Mouse (Mus musculus): ENCODE measurements around the gene Tmem37.

Gene Tmem37

DNA sequence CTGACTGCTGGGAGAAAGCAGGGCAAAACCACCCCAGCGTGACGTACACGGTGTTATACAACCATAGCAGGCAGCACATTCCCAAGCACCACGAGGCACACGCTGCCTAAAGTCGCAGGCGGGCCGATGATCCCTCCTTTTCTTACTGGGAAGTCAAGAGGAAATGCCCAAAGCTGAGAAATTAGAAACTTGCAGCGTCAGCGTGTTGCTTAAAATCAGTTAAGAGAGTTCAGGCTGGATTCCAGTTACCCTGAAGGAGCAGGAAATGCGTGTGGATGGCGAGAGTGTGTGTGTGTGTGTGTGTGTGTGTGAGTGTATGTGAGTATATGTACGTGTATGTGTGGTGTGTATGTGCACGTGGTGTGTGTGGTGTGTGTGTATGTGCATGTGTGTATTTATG lies 16.8 kb downstream of the Tmem37 start:
- no peak for DNase-seq

DNA sequence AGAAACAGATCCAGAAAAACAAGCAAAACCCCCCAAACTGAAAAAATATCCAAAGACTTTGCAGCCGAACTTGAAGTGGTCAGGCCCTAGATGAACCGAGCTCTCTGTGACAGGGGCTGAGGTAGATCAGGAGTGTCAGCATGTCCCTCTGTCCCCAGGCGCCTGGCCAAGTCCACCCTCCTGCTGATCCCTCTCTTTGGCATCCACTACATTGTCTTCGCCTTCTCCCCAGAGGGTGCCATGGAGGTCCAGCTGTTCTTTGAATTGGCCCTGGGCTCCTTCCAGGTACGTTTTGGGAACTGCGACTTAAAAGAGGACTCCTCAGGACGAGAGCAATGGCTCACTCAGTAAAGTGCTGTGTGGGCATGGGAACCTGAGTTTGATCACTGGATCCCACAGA lies 17.6 kb downstream of the Tmem37 start:
- no peak for DNase-seq

DNA sequence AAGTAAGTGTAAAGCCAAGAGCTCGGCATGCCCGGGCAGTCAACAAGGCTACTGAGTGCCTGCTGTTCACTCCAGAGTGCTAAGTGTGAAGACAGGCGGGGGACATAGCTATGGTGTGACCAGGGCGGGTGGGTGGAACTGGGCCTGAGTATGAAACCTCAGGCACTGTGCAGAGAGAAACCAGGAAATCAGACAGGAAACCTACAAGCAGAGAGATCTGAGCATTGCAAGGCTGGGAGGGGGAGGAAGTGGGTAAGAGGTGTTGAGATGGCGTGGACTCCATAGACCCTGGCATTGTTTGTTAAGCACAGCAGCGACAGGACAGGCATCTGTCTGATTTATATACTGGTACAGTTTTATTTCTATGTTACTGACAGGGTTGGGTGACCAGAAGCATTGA lies 18.4 kb downstream of the Tmem37 start:
- DNase-seq, result no peak

DNA sequence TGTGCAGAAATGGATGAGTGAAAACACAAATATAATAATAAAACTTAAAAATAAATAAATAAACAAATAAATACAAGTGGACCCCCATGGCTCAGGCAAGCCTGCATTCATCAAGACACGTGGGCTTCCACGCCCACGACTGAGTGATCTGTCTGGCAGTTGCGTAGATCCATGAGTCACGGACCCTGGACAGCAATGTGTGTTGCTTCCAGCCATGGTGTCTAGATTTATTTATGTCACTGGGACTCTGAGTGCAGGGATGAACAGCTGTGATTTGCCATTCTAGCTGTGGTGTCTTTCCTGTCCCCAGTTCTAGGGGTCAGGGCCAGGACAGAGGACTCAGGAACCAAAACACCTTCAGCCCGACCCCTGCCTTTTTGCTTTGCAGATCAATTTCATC lies 18.9 kb downstream of the Tmem37 start:
- DNase-seq, result no peak

DNA sequence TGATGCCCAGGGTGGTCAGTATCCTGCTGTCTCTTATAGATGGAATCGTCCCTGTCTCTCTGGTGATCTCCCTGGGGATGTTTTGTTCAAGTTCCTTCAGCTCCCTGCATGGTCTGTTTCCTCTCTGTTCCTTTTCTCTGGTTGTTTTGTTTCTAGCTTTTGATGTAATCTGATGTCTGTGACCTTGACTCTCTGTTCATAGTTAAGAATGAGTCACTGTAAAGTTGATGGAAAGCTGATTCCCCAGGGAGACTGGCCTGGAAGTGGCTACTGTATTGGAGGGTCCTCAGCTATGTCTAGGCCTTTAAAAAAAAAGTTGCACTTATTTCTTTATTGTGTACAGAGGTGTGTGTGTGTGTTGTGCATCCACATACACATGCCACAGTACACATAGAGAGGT lies 22.8 kb downstream of the Tmem37 start:
- DNase-seq, result no peak

DNA sequence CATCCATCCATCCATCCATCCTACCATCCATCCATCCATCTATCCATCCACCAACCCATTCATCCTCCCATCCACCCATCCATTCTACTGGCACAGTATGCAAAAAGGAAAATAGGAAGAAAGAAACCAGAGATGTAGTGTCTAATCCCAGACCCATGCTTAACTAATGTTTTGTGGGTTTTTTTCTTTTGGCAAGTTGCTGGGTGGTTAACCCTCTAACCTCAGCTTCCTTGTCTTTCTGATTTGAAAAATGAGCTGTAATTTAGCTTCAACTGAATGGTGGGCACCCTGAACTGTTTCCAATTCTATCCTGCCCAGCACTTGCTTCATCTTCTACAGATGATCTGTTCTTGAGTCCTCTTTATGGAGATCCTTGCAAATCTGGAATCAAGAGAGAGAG lies 26.5 kb downstream of the Tmem37 start:
- no peak for DNase-seq

DNA sequence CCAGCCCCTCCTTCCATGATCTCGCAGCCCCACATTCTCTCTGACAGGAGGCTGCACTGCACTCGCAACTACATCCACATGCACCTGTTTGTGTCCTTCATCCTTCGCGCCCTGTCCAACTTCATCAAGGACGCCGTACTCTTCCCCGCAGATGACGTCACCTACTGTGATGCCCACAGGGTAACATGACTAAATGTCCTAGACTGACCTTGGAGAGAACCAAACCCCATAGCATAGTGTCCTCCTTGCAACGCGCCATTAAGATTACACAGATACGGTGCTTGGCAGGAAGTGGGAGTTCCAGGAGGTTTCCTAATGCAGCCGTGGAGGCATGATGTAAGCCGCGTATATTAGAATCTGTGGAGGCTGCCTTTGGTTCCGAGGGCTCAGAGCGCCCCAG lies 29.3 kb downstream of the Tmem37 start:
- no peak for DNase-seq

DNA sequence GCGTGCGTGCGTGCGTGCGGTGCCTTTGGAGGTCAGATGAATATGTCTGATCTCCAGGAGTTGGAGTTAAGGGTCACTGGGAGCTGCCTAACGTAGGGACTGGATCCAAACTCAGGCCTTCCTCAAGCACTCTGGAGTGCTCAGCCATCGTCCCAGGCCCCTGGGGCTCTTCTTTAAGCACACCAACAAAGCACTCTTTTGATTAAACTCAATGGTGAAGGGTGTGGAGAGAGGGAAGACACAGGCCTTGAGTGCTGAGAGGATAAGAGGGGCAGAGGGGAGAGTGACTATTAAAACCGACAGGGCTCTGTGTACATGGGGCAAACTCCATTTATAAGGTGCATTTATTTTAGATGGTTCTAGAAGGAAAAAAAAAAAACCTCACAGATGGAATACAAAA lies 31.5 kb downstream of the Tmem37 start:
- no peak for DNase-seq

DNA sequence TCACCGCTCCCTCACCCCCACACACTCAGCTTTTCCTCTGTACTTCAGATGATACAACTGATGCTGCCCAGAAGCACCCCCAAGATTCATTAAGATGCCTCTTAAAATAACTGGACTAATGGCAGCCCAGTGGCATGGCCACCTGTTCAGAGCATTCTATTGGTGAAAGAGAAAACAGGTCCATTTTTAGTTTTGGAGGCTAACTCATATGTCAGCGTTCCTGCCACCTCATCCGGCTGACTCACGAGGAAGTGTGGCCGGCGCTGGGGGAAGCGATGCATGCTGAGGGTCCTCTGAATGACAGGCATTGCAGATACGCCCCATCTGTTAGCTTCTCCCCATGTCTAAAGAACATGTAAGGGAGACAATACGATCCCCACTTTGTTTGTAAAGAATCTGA lies 35.3 kb downstream of the Tmem37 start:
- no peak for DNase-seq

DNA sequence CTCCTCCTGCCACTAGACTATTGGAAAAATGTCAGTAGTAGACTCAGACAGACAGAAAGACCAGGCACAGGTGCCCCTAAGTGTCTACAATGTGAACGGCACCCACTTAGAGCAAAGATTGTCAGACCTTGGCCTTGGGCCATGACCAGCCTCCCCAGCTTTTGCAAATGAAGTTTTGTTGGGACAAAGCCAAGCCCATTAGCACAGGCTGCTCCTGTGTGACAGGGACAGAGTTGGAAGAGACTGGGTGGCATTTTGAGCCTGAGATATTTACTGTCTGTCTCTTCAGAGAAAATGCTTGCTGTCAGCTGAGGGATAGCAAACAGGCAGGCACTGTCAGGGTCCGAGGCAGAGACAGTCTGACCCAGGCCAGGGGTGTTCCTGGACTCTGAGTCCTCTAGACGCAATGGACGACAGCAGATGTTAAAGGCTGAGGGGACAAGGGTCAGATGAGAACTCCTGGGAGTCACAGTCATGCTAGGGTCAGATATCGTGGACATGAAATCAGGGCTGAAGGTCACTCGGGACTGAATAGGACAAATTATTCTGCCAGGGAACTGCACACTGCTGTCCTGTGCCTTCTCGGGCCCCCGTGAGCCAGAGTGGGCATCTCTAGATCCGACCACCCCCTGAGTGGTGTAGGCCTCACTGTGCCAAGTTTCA lies 36.7 kb downstream of the Tmem37 start:
- no peak for DNase-seq

DNA sequence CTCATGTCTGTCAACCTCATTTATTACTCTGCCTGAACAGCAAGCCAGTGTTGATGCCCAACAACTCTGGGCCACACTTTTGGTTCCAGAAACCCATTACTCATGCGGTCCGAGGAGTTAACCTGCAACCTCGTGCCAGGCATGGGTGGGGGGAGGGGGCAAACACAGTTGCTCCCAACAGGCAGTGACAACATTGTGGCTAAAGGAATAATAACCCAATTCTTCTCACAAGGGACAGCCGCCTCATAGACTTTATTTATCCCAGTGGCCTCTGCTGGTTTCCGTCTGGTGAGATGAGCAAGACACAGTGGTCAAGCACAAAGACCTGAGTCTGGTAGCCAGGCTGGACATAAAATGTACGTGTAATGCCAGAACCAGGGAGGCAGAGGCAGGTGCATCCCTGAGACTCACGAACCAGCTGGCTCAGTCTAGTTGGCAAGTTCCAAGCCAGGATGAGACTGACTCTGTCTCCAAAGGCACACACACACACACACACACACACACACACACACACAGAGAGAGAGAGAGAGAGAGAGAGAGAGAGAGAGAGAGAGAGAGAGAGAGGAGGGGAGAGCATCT lies 38.3 kb downstream of the Tmem37 start:
- DNase-seq, result no peak

DNA sequence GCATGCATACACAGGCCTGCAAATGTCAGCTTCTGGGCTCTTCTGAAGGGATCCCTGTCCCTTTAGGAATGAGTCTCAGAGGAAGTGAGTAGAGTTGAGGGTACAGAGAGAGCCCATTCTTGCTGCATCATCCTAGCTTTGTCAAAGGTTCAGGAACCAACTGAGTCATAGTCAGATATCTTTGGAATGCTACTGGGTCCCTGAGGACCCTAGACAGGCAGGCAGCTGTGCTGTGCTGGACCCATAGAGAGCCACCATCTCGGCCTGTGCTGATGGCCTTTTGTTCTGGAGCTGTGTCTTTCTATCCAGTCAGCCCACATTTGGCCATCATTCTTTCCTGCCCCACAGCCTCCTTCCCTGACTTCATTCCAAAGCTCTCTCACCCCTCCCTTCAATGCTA lies 39.1 kb downstream of the Tmem37 start:
- no peak for DNase-seq

DNA sequence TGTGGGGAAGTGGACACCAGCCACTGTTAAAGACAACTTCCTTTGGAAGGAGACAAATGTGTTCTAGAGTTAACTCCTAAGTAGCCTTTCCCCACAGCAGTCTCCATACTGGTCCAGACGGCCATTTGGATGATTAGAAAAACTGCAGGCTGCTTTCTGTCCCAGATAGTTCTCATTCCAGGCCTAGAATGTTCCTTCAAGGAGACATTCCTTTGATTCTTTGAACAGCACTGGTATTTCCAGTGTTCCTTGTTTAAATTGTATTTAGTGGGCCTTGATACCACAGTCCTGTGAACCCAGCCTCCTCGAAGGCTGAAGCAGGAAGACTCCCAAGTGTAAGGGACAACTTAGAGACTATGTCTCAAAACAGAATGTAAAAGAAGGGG lies 40.4 kb downstream of the Tmem37 start:
- no peak for DNase-seq

DNA sequence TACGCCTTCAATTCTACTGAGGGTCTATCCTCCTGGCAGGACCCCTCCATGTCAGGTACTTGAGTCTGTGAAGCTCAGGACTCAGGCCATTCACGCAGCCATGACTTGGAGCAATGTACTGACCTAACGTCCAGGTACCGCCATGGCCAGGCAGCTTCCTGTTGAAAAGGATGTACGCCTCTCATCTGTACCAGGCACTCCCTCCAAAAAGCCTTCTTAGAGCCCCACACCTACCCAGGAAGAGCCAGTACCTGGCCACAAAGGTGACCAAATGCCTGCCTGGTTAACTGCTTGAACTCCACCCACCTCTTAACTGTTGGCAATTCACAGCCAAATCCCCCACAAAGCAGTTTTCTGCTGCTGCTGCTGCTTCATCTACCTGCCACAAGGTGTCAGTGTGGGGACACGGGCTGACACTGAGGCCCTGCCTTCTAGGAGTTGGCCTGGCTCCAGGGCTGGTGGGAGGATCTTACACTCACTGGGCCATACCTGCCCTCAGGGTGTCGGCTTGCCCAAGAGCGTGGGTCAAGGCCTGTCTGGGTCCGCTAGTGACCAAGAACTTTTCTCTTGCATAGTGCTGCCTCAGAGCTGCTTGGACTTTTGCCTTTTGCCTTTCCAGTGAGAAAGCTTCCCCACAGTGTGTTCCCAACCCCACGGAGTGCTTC lies 40.9 kb downstream of the Tmem37 start:
- DNase-seq, result peak; percentile 25 to 46

DNA sequence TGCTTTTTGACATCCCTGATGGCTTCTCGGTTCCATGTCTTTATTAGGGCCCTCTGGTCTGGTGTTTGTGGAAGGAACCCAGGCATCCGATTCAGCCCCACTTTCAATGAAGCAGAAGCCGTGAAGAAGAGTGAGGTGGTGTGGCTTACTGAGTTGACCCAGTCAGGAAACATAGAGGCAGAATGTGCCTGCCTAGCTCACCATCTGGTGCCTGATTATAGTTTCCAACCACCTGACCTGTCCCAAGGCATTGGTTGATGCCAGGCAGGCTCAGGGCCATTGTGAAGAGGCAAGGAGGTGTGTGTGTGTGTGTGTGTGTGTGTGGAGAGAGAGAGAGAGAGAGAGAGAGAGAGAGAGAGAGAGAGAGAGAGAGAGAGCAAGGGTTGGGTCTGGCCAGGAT lies 43.4 kb downstream of the Tmem37 start:
- DNase-seq, result no peak

DNA sequence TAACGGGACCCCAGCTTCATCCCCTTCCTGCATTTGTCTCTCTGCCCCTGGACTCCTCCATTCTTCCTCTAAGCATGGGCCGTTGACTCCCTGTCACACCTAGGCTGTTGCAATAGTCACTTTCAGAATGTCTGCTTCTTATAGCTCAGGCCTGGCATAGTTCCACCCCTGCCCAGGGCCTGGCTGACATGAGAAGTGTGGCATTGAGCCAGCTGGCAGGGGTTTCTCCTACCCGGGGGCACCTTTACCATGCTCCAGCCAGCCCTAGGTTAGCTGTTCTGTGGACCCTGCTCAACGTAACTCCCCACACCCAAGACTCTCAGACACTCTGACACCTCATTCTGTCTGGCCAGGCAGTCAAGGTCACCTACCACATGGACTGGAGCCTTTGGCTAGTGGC lies 46.2 kb downstream of the Tmem37 start:
- DNase-seq, result no peak

DNA sequence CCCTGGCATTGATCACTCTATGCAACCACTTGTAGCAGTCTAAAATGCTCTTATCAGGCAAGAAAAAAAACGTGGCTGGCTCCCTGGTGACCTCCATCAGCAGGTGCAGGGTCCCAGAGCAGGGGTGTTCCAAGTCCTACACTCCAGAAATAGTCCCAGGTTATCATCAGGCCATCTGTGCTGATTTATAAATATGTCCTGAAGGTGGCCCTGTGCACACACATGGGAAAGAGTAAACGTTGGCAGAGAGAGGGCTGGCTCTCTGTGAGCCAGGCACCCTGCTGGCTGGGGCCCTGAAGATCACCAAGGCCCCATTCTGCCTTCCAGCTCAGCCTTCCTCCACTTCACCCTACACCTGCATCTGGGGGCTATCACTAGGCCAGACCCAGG lies 48.8 kb downstream of the Tmem37 start:
- DNase-seq, result no peak

DNA sequence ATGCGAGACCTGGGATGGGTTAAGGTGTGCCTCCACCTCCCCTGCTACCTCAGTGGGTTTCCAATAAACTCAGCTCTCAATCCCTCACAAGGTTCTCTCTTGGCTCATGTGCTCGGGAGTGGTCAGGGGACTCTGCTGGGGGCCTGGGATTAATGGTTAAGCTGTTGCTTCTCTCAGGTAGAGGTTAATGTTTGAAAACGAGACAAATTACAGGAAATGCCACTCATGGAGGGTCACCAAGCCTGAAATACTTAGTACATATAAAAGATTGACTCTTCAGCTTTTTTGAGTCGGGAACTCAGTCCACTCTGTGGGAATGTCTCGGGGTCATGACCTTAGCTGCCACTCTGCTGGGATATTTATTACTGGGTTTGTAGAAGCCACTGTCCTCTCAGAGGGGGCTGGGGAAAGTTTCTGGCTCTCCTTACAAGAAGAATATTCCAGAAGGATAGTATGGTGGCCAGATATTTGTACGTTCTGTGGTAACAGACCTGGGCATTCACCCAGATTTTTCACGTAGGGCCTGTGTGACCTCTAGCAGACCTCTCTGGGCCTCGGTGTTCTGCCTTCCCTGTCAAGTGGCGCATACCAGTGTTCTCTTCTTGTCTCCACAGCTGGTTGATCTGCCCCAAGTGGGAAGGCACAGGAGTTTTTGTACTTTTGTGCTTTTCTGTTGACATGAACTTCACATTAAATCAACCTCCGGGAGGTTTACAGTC lies 49.4 kb downstream of the Tmem37 start:
- no peak for DNase-seq

DNA sequence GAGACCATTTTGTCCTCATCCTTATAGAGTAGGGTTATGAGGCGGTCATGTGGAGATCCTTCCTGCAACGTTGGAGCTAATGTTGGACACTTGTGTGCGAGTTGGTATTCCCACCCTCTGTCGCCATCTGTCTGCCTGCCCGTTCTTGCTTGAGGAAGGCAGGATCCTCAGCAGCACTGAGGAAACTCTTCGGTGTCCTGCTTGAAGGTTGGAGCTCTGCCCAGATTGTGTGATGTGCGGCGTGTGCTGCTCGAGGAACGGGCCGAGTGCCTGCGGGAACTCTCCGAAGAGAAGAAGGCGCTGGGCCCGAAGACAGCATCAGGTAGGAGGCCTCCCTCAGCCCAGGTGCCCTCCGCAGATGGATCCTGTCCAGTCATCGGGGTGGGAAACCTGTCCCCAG lies 51.9 kb downstream of the Tmem37 start:
- DNase-seq, result no peak

DNA sequence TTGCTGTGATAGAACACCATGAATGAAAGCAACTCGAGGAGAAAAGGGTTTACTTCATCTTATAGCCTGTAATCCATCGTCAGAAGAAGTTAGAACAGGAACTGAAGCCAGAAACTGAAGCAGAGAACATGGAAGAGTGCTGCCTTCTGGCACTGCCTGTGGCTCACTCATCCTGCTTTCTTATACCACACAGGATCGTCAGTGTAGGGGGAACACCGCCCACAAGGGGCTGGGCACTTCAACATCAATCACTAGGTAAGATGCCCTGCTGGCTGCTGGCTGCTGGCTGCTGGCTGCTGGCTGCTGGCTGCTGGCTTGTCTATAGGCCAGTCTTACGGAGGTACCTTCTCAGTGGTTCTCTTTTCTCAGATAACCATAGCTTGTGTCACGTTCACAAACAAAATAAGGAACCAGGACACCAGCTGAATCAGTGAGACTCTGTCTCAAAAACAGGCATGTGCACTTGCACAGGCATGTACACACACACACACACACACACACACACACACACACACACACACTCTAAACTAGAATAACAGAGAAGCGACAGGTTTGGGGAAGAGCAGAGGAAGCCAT lies 53.5 kb downstream of the Tmem37 start:
- DNase-seq, result no peak

DNA sequence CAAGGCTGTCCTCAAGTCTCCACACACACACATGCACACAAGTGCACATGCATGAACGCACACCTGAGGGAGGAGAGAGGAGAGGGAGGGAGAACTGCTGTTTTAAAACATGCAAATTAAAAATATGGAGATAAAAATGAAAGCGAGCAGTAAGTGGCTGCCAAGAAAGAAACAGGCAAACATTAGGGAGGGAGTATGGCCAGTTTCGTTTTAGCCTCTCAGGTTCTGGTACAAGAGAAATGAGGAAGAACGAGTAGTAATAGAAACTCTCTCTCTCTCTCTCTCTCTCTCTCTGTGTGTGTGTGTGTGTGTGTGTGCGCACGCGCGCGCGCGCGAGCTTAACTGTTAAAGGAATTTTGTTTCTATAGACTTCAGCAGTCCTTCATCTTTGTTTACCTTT lies 54.4 kb downstream of the Tmem37 start:
- no peak for DNase-seq

DNA sequence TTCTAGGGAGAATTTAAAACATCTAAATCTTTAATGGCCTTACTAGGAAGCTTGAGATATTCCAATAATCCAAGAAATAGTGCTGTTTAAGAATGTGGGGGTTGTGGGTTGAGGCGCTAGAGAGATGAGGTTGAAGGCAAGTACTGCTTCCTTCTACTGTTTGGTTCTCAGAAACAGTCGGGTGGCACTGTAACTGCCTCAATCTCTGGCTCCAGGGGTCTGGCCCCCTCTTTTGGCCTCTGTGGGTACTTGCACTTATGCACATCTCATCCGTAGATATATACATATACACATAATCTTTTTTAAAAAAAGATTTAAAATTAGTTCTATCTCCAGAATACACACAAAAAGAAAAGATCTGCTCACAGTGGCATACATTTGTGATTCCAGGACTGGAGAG lies 55.0 kb downstream of the Tmem37 start:
- DNase-seq, result no peak
